In genomic region chr14:121405546-121405945, GRCm38 (mm10) we compare ENCODE assay signal across 9 mouse cellular contexts. TPM values are rescaled to one million over a fixed set of nuclear protein-coding genes. Genes with fewer than 3 reads are reported as not detected.
DNase-seq lines count a peak whose midpoint lies in the region; ATAC-seq and TF ChIP-seq lines count a peak whose summit lies in the region.
"Had no signal": no experiment of that assay in that cellular context is flagged by ENCODE, and none has a peak within 500 bp of the region (broad histone marks: within the 10 kb centered on the region; RNA-seq: fewer than 3 reads in every experiment).

No protein-coding gene starts in this region.

- H3K4me2 ChIP-seq in heart, embryonic 12.5 days, result peak overlapping the region; percentile 62
- peak overlapping the region; percentile 46 for H3K4me2 ChIP-seq in hindbrain, embryonic 12.5 days (replicated peaks)

- WGBS in heart, embryonic 12.5 days, result 37% methylated on average over 15 of the region's 15 CpGs
- 50% methylated on average over 15 of the region's 15 CpGs for WGBS in hindbrain, embryonic 12.5 days
- 53% methylated on average over 15 of the region's 15 CpGs for WGBS in midbrain, embryonic 10.5 days

- no peaks in the 10 kb centered on the region; the same call in 1 of the 2 replicates for H3K4me1 ChIP-seq in heart, embryonic 12.5 days (replicated peaks)
- no peaks in the 10 kb centered on the region for H3K4me1 ChIP-seq in hindbrain, embryonic 12.5 days
- H3K4me1 ChIP-seq in midbrain, embryonic 10.5 days, result peaks cover 6% of the 10 kb centered on the region

- ATAC-seq in heart, embryonic 12.5 days (ENCODE audit: insufficient number of reproducible peaks, low FRiP score), result 0 out of 2 replicates have a peak, but pooled peaks have one; percentile 11
- no peak for ATAC-seq in hindbrain, embryonic 12.5 days (ENCODE audit: low FRiP score)

- H3K27ac ChIP-seq in heart, embryonic 12.5 days (ENCODE audit: poor library complexity, severe bottlenecking), result no peak overlapping the region
- no peak overlapping the region for H3K27ac ChIP-seq in hindbrain, embryonic 12.5 days
- peak overlapping the region; percentile 6; the same call in 1 of the 2 replicates for H3K27ac ChIP-seq in midbrain, embryonic 10.5 days (replicated peaks)
- H3K27ac ChIP-seq in layer of hippocampus, adult 2 months, result no peak overlapping the region

- H3K36me3 ChIP-seq in heart, embryonic 12.5 days, result no peaks in the 10 kb centered on the region
- H3K36me3 ChIP-seq in hindbrain, embryonic 12.5 days, result no peaks in the 10 kb centered on the region
- H3K36me3 ChIP-seq in midbrain, embryonic 10.5 days, result no peaks in the 10 kb centered on the region

- H3K27me3 ChIP-seq in heart, embryonic 12.5 days (replicated peaks), result no peaks in the 10 kb centered on the region
- H3K27me3 ChIP-seq in hindbrain, embryonic 12.5 days, result no peaks in the 10 kb centered on the region
- no peaks in the 10 kb centered on the region for H3K27me3 ChIP-seq in midbrain, embryonic 10.5 days (ENCODE audit: low read depth, poor library complexity, severe bottlenecking)
- H3K27me3 ChIP-seq: CH12.LX had no signal

- H3K9me3 ChIP-seq in heart, embryonic 12.5 days (replicated peaks), result no peaks in the 10 kb centered on the region
- H3K9me3 ChIP-seq in hindbrain, embryonic 12.5 days (replicated peaks), result no peaks in the 10 kb centered on the region
- no peaks in the 10 kb centered on the region for H3K9me3 ChIP-seq in midbrain, embryonic 10.5 days (replicated peaks)

- H3K9ac ChIP-seq in heart, embryonic 12.5 days, result no peak overlapping the region
- H3K9ac ChIP-seq in hindbrain, embryonic 12.5 days, result peak overlapping the region; percentile 5; the same call in 1 of the 2 replicates

- TF ChIP-seq CTCF in layer of hippocampus, adult 2 months (conservative IDR thresholded peaks at IDR 0.05), result no peak

- DNase-seq in heart, adult 9 months (ENCODE audit: low spot score in 2 of 2), result no peak
- peak; percentile 21 for DNase-seq in T-cell, adult 2 months (ENCODE audit: low spot score)
- DNase-seq in midbrain, embryonic 10.5 days (ENCODE audit: low spot score), result no peak
- no peak for DNase-seq in cerebellum, postnatal 4 days (ENCODE audit: low spot score in 2 of 2)
- DNase-seq in layer of hippocampus, adult 2 months (ENCODE audit: low spot score in 2 of 2), result no peak
- DNase-seq in spleen, adult 18-20 months, result no peak

- peak overlapping the region; percentile 27; the same call in 1 of the 2 replicates for H3K4me3 ChIP-seq in heart, embryonic 12.5 days
- H3K4me3 ChIP-seq in hindbrain, embryonic 12.5 days, result peak overlapping the region; percentile 15
- H3K4me3 ChIP-seq in midbrain, embryonic 10.5 days, result peak overlapping the region; percentile 42
- H3K4me3 ChIP-seq in layer of hippocampus, adult 2 months, result no peak overlapping the region

RNA-seq across cellular contexts. Expression of gene Stk24, which starts 25.7 kb away (rescaled TPM):
- polyA plus RNA-seq in heart, embryonic 12.5 days (2016; fragmentation: Nextera tagmentation; extraction: Ambion mirVana), result 52.9 and 55.6 TPM in 2 replicates
- 38.4 and 41.2 TPM in 2 replicates for polyA plus RNA-seq in hindbrain, embryonic 12.5 days (2016; fragmentation: Nextera tagmentation; extraction: Ambion mirVana)
- polyA plus RNA-seq in midbrain, embryonic 10.5 days (2016; fragmentation: Nextera tagmentation; extraction: Ambion mirVana), result 35.0 and 36.8 TPM in 2 replicates
- 10 to 100 TPM; 66.0 to 68.1 TPM for total RNA-seq in layer of hippocampus, adult 2 months (2021)
